Mouse (Mus musculus) neural tube, embryonic 12.5 days (tissue): ENCODE measurements around the gene Cxcl12. TPM values are rescaled to one million over a fixed set of nuclear protein-coding genes. Genes with fewer than 3 reads are reported as not detected.

Source experiments
- ATAC-seq: fragments of 200-750 bp; cut with Nextera tagmentation; 2 replicates; pipeline ENCODE4 v1.8.0; 2017; ENCODE audit warnings: low read depth, mild to moderate bottlenecking, moderate TSS enrichment, moderate library complexity; ENCODE audit not compliant: low FRiP score
- H3K27ac ChIP-seq: fragments of 300-500 bp; sonication (generic); 2 replicates; pipeline ENCODE4 v1.5.1; 2016
- H3K27me3 ChIP-seq: fragments of 300-500 bp; sonication (generic); replicated peaks from 2 replicates; pipeline ENCODE4 v1.6.1; 2016; ENCODE audit warnings: mild to moderate bottlenecking
- H3K36me3 ChIP-seq: fragments of 300-500 bp; sonication (generic); 2 replicates; pipeline ENCODE4 v1.6.1; 2016; ENCODE audit warnings: mild to moderate bottlenecking
- H3K4me1 ChIP-seq: fragments of 300-500 bp; sonication (generic); 2 replicates; pipeline ENCODE4 v1.6.1; 2016
- H3K4me2 ChIP-seq: fragments of 300-500 bp; sonication (generic); replicated peaks from 2 replicates; pipeline ENCODE4 v1.6.1; 2016; ENCODE audit warnings: mild to moderate bottlenecking
- H3K4me3 ChIP-seq: fragments of 300-500 bp; sonication (generic); 2 replicates; pipeline ENCODE4 v1.5.1; 2016
- H3K9ac ChIP-seq: fragments of 300-500 bp; sonication (generic); 2 replicates; pipeline ENCODE4 v1.6.1; 2016; ENCODE audit warnings: mild to moderate bottlenecking
- H3K9me3 ChIP-seq: fragments of 300-500 bp; sonication (generic); 2 replicates; pipeline ENCODE4 v1.6.1; 2016; ENCODE audit warnings: mild to moderate bottlenecking
- WGBS: fragments of 180-500 bp; shearing (Covaris S2); methylation state at CpG from one replicate; pipeline ENCODE4 v1.1.7; 2016; 5-methylcytosine and 5-hydroxymethylcytosine counted together
- polyA plus RNA-seq: library from polyadenylated mRNA; unstranded; fragments of >200 nt; fragmentation: Nextera tagmentation; extraction: Ambion mirVana; gene quantifications from 2 replicates; pipeline ENCODE4 v1.2.1, GENCODE M21; 2016

Cxcl12 gene
- polyA plus RNA-seq, 1 experiment from 2014 or later, result 87.4 TPM

DNA sequence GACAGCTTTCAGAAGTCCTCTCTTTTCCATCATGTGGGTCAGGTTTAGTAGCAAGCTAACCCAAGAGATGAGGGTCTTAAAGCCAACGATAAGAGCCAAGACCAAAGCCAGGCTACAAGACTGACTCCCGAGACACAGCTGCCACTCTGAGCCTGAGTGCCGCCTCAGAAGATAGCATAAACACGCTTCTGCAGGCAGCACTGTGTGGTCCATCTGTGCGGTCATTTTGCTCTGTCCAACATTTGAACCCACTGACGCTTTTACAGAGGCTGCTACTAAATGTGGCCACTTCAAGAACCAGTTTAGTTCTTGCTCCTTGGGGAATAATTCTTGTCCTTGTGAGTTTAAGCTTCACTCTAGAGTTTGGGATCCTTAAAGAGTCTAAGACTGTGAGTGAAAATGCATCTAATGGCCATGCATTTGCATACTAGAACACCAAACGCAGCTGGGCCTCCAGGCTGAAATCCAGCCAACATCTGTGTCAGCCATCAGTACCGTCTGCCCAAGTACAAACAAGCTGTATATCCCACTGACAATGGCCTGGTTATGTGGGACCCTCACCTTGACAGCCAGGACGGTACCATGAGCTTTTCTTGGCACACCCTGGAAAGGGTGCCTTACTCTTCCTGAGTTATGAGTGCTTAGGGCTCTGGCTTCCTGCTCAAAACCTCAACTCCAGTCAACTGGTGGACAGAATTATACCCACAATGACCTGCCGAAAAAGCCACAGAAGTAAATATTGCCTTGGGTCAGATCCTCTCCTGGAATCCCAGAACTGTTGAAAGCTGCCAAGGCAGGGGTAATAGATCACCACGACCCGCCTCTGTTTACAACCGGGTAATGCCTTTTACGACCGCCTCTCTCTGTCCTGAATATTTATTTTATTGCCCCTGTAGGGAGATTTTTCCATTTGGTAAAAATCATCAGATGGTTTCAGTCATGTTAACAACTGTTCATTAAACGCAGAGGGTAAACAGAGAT is 8.3 kb upstream of the Cxcl12 start:
- Histone ChIP-seq H3K9me3 (no peaks in the 10 kb centered on the region), H3K27ac (no peak overlapping the region), H3K9ac (no peak overlapping the region), H3K27me3 (no peaks in the 10 kb centered on the region), H3K4me3 (no peak overlapping the region), H3K36me3 (no peaks in the 10 kb centered on the region), H3K4me2 (no peak overlapping the region; the same call in 1 of the 2 replicates), H3K4me1 (peaks cover 8% of the 10 kb centered on the region; the same call in 1 of the 2 replicates)
- no peak for ATAC-seq
- 31% methylated on average over 16 of the region's 16 CpGs for WGBS

DNA sequence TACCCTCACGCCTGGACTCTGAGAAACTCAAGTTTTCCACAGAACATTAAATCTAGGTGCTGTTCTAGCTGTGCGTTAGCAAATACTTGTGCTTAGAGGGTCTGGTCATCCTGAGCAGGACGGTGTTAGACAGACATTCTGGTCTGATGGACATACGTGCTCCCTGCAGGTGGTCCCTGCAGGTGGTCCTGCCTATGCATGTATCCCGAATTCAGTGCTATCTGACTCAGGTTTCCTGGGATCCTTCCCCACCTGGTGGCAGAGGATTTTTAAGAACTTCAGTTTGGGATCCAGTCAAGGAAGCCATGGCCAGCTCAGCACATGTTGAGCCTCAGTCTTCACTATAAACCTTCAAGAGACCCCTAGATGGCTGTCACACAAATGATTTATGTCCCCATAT is 4.8 kb upstream of the Cxcl12 start:
- H3K27me3 ChIP-seq, result peaks cover 20% of the 10 kb centered on the region
- H3K9ac ChIP-seq, result no peak overlapping the region
- H3K4me3 ChIP-seq, result no peak overlapping the region
- no peaks in the 10 kb centered on the region for H3K36me3 ChIP-seq
- H3K9me3 ChIP-seq, result no peaks in the 10 kb centered on the region
- H3K4me1 ChIP-seq, result peaks cover 26% of the 10 kb centered on the region
- no peak for ATAC-seq
- WGBS, result 75% methylated on average over 5 of the region's 5 CpGs
- no peak overlapping the region for H3K4me2 ChIP-seq
- H3K27ac ChIP-seq, result no peak overlapping the region

DNA sequence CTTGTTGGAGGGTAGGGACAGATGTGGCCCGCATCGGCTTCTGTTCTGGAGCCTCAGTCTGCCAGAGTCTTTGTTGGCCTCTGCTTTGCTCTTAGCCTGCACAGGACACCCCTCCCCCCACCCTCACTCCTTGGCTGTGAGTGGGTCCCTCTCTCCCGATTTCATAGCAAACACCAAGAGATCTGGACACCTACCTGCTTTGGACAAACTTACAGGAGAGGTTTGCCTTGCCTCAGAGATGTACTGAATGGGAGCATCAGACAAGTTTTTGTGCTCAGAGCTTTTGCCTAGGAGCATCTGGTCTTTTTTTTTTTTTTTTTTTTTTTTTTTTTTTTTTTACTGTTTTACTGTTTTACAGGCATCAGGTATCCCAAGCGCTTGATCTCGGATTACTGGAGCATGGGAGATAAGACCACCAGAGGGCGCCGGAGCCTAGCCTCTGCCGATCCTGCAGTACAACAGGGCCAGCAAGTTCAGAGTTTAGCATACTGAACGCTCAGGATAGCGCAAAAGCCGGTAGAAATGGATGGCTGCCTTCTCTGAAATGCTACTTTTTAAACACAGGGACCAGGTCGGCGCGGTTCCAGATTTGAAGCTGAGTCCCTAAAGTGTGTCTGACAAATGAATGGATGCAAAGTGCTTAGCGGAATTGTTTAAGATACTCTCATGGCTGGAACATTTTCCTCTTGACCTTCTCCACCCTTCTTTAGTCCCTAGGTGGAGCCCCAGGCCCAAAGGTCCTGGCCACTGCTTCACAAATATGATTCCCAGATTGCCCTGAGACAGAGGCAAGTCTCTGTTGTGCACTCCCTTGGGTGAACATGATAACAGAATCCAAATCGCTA is 1.5 kb upstream of the Cxcl12 start:
- peaks cover 53% of the 10 kb centered on the region for H3K27me3 ChIP-seq

DNA sequence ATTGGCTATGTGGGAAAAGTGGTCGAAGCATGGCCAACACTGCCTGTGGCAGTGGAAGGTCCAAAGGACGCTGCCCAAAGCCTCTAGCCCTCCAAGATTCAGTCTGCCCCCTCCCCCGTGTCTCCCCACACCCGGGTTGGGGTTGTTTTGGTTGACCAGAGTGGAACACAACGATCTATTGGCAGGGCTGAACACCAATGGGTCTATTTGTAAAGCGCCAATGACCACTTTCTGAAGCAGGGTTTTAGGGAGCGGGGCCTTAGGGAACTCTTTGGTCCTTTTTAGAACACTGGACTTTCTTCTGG is 957 bp upstream of the Cxcl12 start:
- 8% methylated on average over 7 of the region's 7 CpGs for WGBS
- no peak for ATAC-seq
- Histone ChIP-seq H3K4me1 (peaks cover 27% of the 10 kb centered on the region), H3K4me3 (no peak overlapping the region), H3K27ac (no peak overlapping the region), H3K36me3 (no peaks in the 10 kb centered on the region), H3K4me2 (peak overlapping the region; percentile 88; the same call in 1 of the 2 replicates), H3K9me3 (no peaks in the 10 kb centered on the region), H3K27me3 (peaks cover 58% of the 10 kb centered on the region), H3K9ac (no peak overlapping the region)

More for the DNA sequence above, 1.5 kb upstream of the Cxcl12 start:
- Histone ChIP-seq H3K4me1 (peaks cover 27% of the 10 kb centered on the region), H3K4me3 (no peak overlapping the region), H3K9me3 (no peaks in the 10 kb centered on the region), H3K36me3 (no peaks in the 10 kb centered on the region), H3K4me2 (peak overlapping the region; percentile 37; the same call in 1 of the 2 replicates), H3K27ac (no peak overlapping the region), H3K9ac (no peak overlapping the region)
- WGBS, result 1% methylated on average over 16 of the region's 16 CpGs
- peak; percentile 72; the same call in 1 of the 2 replicates for ATAC-seq

DNA sequence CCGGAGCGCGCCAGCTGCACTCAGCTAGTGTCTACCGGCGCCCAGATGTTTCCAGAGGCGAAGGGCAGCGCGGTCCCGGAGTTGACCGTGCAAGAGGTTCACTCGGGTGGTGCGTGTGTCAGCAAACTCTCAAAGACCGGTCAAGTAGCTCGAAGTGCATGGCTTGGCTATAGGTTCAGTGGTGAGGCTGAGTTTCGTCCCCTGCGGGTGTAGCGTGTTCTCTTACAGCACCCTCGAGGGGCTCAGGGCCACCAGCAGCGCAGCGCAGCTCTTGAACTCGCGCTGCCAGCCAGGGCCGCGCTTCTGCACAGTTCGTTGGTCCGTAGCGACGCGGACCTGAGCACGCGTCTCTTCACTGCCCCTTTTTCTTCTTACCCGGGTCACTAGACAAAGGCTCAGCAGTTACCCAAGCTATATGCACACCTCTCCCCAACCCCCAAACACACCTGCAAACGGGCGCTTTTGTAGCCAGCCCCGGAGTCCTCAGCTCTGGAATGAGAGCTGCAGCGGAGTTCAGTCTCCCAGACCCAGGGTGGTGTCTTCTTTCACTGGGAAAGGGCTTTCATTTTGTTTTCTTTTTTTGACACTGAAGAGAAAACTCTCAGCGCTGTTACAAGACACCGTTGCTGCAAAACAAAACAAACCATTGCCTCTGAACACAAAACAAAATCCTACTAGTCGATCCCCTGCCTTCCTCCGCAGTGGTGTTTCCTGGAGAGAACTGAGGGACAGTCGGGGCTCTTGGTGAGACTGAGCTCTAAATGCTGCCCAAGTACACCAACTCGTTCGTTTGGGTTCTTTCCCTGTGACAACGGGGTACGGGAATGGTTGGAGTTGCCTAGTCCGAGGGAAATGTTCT is 945 bp downstream of the Cxcl12 start:
- no peak overlapping the region for H3K27ac ChIP-seq
- peak overlapping the region; percentile 62 for H3K4me3 ChIP-seq
- no peak for ATAC-seq
- WGBS, result under 1% methylated on average over 46 of the region's 46 CpGs
- peak overlapping the region; percentile 88 for H3K4me2 ChIP-seq
- peak overlapping the region; percentile 56 for H3K9ac ChIP-seq
- H3K9me3 ChIP-seq, result no peaks in the 10 kb centered on the region
- peaks cover 70% of the 10 kb centered on the region for H3K27me3 ChIP-seq
- H3K4me1 ChIP-seq, result peaks cover 31% of the 10 kb centered on the region
- no peaks in the 10 kb centered on the region for H3K36me3 ChIP-seq

DNA sequence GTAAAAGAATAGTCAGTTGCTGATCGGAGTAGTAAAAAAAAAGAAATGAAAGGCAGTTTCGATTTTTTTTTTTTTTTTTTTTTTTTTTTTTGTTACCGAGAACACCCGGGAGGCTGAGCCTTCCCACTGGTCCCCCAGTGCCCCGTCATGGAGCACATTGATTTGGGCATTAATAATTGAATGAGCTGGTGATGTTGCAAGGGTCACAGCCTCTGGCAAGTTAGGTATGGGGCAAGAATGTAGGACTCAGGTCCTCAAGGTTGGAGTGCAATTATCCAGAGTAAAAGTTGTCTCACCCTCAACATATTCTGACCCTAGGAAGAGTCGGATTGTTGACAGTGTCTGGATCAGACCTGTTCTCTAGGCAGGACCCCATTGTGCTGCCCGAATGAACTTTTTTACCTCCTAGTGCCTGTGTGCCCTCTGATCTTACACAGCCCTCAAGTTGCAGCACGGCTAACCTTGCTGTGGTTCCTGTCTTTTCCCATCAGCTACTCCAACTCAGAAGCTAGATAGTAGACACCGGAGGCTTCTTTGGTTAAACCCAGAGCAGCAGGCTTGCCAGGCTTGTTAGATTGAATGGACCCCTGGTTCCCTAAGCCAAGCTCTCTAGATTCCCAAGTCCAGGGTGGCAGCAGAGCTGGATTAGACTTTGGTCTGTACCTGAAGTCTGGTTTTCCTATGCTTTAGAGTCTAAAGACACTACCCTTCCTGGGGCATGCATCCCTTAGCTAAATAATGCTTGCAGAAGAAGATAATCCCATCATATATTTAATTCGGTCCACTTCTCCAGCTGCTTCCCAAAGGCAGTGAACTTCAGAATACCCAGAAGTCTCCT is 1.8 kb downstream of the Cxcl12 start:
- peaks cover 70% of the 10 kb centered on the region for H3K27me3 ChIP-seq
- no peaks in the 10 kb centered on the region for H3K9me3 ChIP-seq
- H3K4me1 ChIP-seq, result peaks cover 31% of the 10 kb centered on the region
- H3K9ac ChIP-seq, result 0 out of 2 replicates have a peak overlapping the region, but pooled peaks have one; percentile 56
- H3K27ac ChIP-seq, result no peak overlapping the region
- peak overlapping the region; percentile 88 for H3K4me2 ChIP-seq
- WGBS, result 24% methylated on average over 10 of the region's 10 CpGs
- H3K36me3 ChIP-seq, result no peaks in the 10 kb centered on the region
- peak overlapping the region; percentile 62 for H3K4me3 ChIP-seq
- ATAC-seq, result no peak

DNA sequence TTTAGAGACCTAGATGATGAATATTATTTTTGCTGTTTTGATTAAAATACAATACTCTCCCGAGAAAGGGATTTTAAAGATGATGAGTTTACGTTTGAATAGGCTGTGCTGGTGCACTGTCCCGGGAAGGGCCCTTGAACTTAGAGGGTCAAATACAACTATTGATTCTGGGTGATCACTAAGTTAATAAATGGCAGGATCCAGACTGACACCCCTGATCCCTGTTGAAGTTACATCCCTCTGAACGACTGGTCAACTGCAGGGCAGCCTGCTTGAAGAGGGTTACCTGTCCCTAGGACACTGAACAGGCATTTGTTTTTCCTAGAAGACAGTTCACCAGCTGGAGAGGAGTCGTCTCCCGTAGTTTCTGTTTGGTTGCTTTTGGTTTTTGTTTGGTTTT is 4.0 kb downstream of the Cxcl12 start:
- H3K27me3 ChIP-seq, result peaks cover 62% of the 10 kb centered on the region
- no peak for ATAC-seq

DNA sequence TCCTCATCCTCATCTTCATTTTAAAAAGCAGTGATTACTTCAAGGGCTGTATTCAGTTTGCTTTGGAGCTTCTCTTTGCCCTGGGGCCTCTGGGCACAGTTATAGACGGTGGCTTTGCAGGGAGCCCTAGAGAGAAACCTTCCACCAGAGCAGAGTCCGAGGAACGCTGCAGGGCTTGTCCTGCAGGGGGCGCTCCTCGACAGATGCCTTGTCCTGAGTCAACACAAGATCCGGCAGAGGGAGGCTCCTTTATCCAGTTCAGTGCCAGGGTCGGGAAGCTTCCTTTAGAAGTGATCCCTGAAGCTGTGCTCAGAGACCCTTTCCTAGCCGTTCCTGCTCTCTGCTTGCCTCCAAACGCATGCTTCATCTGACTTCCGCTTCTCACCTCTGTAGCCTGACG is 5.5 kb downstream of the Cxcl12 start:
- H3K36me3 ChIP-seq, result no peaks in the 10 kb centered on the region
- no peak overlapping the region for H3K9ac ChIP-seq
- no peak overlapping the region for H3K27ac ChIP-seq
- ATAC-seq, result peak; percentile 56
- H3K4me3 ChIP-seq, result no peak overlapping the region
- H3K27me3 ChIP-seq, result peaks cover 50% of the 10 kb centered on the region
- 14% methylated on average over 11 of the region's 11 CpGs for WGBS
- H3K9me3 ChIP-seq, result no peaks in the 10 kb centered on the region
- peaks cover 22% of the 10 kb centered on the region for H3K4me1 ChIP-seq
- no peak overlapping the region for H3K4me2 ChIP-seq

More for the DNA sequence above, 4.0 kb downstream of the Cxcl12 start:
- no peak overlapping the region for H3K4me3 ChIP-seq
- no peak overlapping the region for H3K4me2 ChIP-seq
- H3K9ac ChIP-seq, result no peak overlapping the region
- H3K27ac ChIP-seq, result no peak overlapping the region
- no peaks in the 10 kb centered on the region for H3K36me3 ChIP-seq
- WGBS, result 88% methylated on average over 6 of the region's 6 CpGs
- no peaks in the 10 kb centered on the region for H3K9me3 ChIP-seq
- H3K4me1 ChIP-seq, result peaks cover 35% of the 10 kb centered on the region

DNA sequence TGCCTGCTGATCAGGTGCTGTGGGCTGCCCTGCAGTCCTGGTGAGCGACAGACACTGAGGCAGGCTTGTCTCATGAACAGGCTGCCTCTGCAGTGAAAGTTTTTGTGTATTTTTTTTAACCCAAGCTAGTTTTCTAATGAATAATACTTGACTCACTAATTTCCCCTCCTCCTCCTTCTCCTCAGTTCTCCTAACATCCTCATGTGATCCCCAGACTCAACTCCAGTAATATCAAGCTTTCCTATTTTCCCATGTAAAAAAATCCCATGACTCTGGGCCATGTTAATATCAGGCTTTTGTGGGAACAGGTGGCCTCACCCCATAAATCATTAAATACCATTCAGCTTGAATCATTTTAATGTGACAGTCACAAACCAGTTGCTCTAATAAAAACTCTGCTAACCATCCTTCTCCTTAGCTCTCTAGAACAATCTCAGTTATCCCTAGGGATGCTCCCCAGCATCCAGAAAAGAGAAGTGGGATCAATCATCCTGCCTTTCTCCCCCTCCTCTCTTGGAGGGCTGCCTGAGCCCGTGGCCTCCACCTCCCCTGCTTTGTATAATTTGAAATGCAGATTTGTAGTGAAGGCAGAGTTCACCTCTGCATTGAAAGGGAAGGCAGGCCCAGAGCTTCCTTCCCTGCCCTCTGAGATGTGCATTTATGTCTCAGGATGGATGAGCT is 6.9 kb downstream of the Cxcl12 start:
- H3K4me3 ChIP-seq, result no peak overlapping the region
- no peak overlapping the region for H3K9ac ChIP-seq
- peaks cover 37% of the 10 kb centered on the region for H3K27me3 ChIP-seq
- H3K4me2 ChIP-seq, result no peak overlapping the region
- 0 out of 2 replicates have a peak, but pooled peaks have one; percentile 26 for ATAC-seq
- WGBS, result 42% methylated on average over 2 of the region's 2 CpGs
- no peaks in the 10 kb centered on the region for H3K36me3 ChIP-seq
- H3K4me1 ChIP-seq, result peaks cover 17% of the 10 kb centered on the region
- no peak overlapping the region for H3K27ac ChIP-seq
- no peaks in the 10 kb centered on the region for H3K9me3 ChIP-seq

DNA sequence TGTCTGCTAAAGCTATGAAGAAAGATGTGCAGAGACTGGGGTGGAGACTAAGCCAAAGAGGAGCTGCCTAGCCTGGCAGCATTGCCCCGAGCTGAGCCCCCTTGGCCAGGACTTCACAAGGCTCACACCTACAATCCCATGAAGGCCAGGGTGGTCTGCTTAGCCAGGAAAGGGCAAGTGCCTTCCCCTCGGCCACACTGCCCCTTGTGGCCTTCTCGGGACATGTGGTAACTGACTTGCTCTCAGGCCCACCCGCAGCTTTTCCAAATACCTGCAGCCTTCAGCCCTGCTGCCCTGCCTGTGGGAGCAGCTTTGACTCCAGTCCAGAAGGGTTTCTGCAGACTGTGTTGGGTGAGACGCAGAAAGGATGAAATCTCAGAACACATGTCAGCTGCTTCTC is 8.1 kb downstream of the Cxcl12 start:
- Histone ChIP-seq H3K9ac (no peak overlapping the region), H3K27me3 (peaks cover 25% of the 10 kb centered on the region), H3K4me1 (peaks cover 17% of the 10 kb centered on the region), H3K27ac (no peak overlapping the region), H3K4me2 (no peak overlapping the region), H3K9me3 (no peaks in the 10 kb centered on the region), H3K36me3 (no peaks in the 10 kb centered on the region), H3K4me3 (no peak overlapping the region)
- 23% methylated on average over 5 of the region's 5 CpGs for WGBS
- ATAC-seq, result no peak
